Mouse (Mus musculus): ENCODE results near the gene Ccdc85c. TPM values are rescaled to one million over a fixed set of nuclear protein-coding genes. Genes with fewer than 3 reads are reported as not detected.
A peak's percentile ranks its signal among the peaks of the same experiment; 100 is the strongest.

Ccdc85c gene
- polyA plus RNA-seq, 1 experiment from 2014 or later = 7.0 TPM

- DNase-seq (ENCODE audit: low spot score) (no peak), ATAC-seq (ENCODE audit: low FRiP score, low TSS enrichment) (peak; percentile 81)
- Histone ChIP-seq H3K36me3 (ENCODE audit: control insufficient read depth, insufficient read depth, low read length) (no peaks in the 10 kb centered on the region), H3K4me2 (replicated peaks; ENCODE audit: low read depth) (0 out of 2 replicates have a peak overlapping the region, but pooled peaks have one; percentile 8), H3K27me3 (ENCODE audit: control insufficient read depth, insufficient read depth, low read length) (no peaks in the 10 kb centered on the region), H3K9ac (ENCODE audit: low read length) (no peak overlapping the region), H3K4me3 (ENCODE audit: low read depth, low read length) (no peak overlapping the region), H3K4me1 (replicated peaks; ENCODE audit: control insufficient read depth, insufficient read depth) (peaks cover 7% of the 10 kb centered on the region), H3K27ac (replicated peaks) (peak overlapping the region; percentile 89), H3K9me3 (ENCODE audit: control insufficient read depth, low read length) (no peaks in the 10 kb centered on the region)
- 52% methylated on average over 15 of the region's 15 CpGs for WGBS
- TF ChIP-seq CTCF (IDR thresholded peaks at IDR 0.05; ENCODE audit: low read depth) = no peak
- TF ChIP-seq EP300 (optimal IDR thresholded peaks at IDR 0.05) = no peak
Measured at GRCm38 (mm10) chr12:108251825-108252542, 23.2 kb downstream of the Ccdc85c start.

DNA sequence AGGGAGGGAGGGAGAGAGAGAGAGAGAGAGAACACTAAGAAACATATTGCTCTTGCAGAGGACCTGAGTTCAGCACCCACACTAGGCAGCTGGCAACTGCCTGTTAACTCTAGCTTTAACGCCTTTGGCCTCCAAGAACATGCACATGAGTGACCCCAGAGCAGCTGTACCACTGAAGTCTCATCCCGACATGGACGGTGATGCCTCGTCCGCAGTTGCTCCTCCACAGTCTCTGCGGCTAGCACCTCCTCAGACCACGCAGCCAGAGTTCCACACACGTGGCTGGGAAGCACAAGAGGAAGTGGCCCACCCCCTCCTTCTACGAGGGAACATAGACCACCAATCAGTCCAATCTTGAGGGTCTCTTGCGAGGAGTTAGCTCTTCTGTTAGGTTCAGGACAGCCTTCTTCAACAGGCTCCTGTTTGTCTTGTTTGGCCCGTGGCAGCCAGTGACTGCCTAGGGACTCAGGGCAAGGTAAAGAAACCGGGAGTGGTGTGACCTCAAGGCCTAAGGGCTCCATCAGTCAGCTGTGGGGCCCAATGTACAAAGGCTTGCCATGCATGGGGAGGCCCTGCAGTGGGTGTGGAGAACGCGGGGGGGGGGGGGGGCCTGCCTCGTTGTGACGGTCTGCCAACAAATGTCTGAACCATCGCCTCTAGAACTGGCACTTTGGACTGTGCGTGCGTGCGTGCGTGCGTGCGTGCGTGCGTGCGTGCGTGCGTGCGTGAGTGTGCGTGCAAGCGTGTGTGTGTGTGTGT lies 24.0 kb downstream of the Ccdc85c start:
- no peaks in the 10 kb centered on the region for H3K36me3 ChIP-seq (ENCODE audit: control insufficient read depth, insufficient read depth, low read length)
- DNase-seq (ENCODE audit: low spot score) (peak; percentile 85), ATAC-seq (ENCODE audit: low FRiP score, low TSS enrichment) (peak; percentile 70)
- no peak overlapping the region for H3K9ac ChIP-seq (ENCODE audit: low read length)
- TF ChIP-seq CTCF (IDR thresholded peaks at IDR 0.05; ENCODE audit: low read depth) = no peak
- no peak for TF ChIP-seq EP300 (optimal IDR thresholded peaks at IDR 0.05)
- H3K27ac ChIP-seq (replicated peaks) = peak overlapping the region; percentile 56
- WGBS = 70% methylated on average over 31 of the region's 31 CpGs
- no peaks in the 10 kb centered on the region for H3K9me3 ChIP-seq (ENCODE audit: control insufficient read depth, low read length)
- H3K4me1 ChIP-seq (replicated peaks; ENCODE audit: control insufficient read depth, insufficient read depth) = peaks cover 7% of the 10 kb centered on the region
- H3K27me3 ChIP-seq (ENCODE audit: control insufficient read depth, insufficient read depth, low read length) = no peaks in the 10 kb centered on the region
- H3K4me3 ChIP-seq (ENCODE audit: low read depth, low read length) = no peak overlapping the region
- H3K4me2 ChIP-seq (replicated peaks; ENCODE audit: low read depth) = no peak overlapping the region

DNA sequence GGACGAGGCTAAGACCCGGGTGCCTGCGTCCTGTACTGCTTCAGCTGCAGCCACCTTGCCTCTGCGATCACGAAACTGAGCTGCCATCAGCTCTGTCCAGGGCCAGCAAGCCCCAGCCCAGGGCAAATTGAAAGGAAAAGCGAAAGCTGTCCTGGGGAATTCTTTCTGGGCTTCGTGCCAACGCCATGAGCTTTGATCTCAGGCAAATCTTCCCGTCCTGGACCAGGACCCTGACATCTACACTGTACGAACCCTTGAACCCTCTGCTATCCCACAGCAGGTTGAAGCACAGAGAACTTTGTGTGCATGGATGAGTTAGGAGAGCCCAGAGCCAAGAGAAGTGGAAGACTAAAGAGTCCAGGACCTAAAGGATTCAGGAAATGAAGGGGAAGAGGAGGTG lies 25.7 kb downstream of the Ccdc85c start:
- no peaks in the 10 kb centered on the region for H3K27me3 ChIP-seq (ENCODE audit: control insufficient read depth, insufficient read depth, low read length)
- H3K36me3 ChIP-seq (ENCODE audit: control insufficient read depth, insufficient read depth, low read length) = no peaks in the 10 kb centered on the region
- no peaks in the 10 kb centered on the region for H3K9me3 ChIP-seq (ENCODE audit: control insufficient read depth, low read length)
- TF ChIP-seq CTCF (IDR thresholded peaks at IDR 0.05; ENCODE audit: low read depth) = no peak
- ATAC-seq (ENCODE audit: low FRiP score, low TSS enrichment) (no peak), DNase-seq (ENCODE audit: low spot score) (peak; percentile 78)
- peaks cover 10% of the 10 kb centered on the region for H3K4me1 ChIP-seq (replicated peaks; ENCODE audit: control insufficient read depth, insufficient read depth)
- H3K27ac ChIP-seq (replicated peaks) = peak overlapping the region; percentile 40
- no peak overlapping the region; the same call in 1 of the 2 replicates for H3K4me2 ChIP-seq (replicated peaks; ENCODE audit: low read depth)
- 0 out of 2 replicates have a peak overlapping the region, but pooled peaks have one; percentile 5 for H3K9ac ChIP-seq (ENCODE audit: low read length)
- WGBS = 43% methylated on average over 10 of the region's 10 CpGs
- no peak overlapping the region for H3K4me3 ChIP-seq (ENCODE audit: low read depth, low read length)

DNA sequence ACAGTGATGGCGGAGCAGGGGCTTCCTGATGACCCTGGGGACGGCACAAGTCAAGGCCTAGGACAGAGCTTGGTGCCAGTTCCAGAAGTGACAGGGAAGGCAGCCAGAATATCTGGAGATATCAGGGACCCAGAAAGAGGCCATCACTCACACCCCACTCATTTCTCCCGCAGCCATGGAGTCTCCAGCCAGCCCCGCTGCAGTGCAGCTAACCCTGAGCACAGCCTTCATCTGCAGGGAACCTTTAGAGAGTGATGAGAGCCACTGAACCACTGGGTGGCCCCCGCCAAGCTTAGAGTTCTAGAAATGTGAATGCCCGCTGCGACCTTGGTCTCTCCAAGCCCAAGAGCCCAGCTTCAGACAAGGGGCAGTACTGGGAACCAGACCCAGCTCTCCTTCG lies 26.2 kb downstream of the Ccdc85c start:
- H3K4me2 ChIP-seq (replicated peaks; ENCODE audit: low read depth) = no peak overlapping the region; the same call in 1 of the 2 replicates
- TF ChIP-seq CTCF (IDR thresholded peaks at IDR 0.05; ENCODE audit: low read depth) (no peak), EP300 (optimal IDR thresholded peaks at IDR 0.05) (no peak)
- peaks cover 12% of the 10 kb centered on the region for H3K4me1 ChIP-seq (replicated peaks; ENCODE audit: control insufficient read depth, insufficient read depth)
- no peak overlapping the region for H3K4me3 ChIP-seq (ENCODE audit: low read depth, low read length)
- 0 out of 2 replicates have a peak overlapping the region, but pooled peaks have one; percentile 5 for H3K9ac ChIP-seq (ENCODE audit: low read length)
- DNase-seq (ENCODE audit: low spot score) (no peak), ATAC-seq (ENCODE audit: low FRiP score, low TSS enrichment) (no peak)
- no peaks in the 10 kb centered on the region for H3K36me3 ChIP-seq (ENCODE audit: control insufficient read depth, insufficient read depth, low read length)
- H3K9me3 ChIP-seq (ENCODE audit: control insufficient read depth, low read length) = no peaks in the 10 kb centered on the region
- no peaks in the 10 kb centered on the region for H3K27me3 ChIP-seq (ENCODE audit: control insufficient read depth, insufficient read depth, low read length)
- 91% methylated on average over 8 of the region's 8 CpGs for WGBS
- H3K27ac ChIP-seq (replicated peaks) = no peak overlapping the region; the same call in 1 of the 2 replicates

DNA sequence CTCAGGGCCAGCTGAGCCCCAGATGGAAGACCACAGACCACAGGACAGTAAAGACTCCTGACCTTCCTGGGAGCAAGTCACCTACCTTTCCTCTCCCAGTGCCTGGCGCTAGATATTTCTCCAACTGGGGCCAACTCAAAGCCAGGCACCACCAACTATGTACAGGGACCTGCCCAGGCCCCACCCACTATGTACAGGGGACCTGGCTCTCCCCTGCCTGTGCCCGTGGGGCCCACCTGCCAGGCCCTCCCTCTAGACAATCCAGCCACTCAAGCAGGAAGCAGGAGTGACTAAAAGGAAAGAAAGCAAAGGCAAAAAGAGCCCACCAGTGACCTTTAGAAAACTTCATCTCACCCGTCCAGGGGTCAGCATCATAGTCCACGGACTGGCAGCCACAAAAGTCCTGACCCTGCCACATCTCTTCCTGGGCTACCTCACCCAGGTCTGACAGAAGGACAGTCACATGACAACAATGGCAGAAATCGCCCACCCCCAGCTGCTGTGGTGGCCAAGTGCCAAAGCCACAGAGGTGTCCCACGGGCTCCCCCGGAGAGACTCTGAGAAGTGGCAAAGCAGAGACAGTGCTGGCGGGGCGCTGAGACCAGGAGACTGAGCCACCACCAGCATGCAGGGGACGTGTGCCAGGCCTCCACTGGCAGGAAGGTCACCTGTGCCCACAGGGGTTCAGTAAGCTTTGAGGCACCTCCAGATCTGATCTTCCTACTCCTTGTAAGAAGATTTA lies 28.3 kb downstream of the Ccdc85c start:
- WGBS = 66% methylated on average over 10 of the region's 10 CpGs
- TF ChIP-seq EP300 (optimal IDR thresholded peaks at IDR 0.05) (no peak), CTCF (IDR thresholded peaks at IDR 0.05; ENCODE audit: low read depth) (no peak)
- H3K9ac ChIP-seq (ENCODE audit: low read length) = no peak overlapping the region
- H3K36me3 ChIP-seq (ENCODE audit: control insufficient read depth, insufficient read depth, low read length) = no peaks in the 10 kb centered on the region
- H3K4me2 ChIP-seq (replicated peaks; ENCODE audit: low read depth) = peak overlapping the region; percentile 17; the same call in 1 of the 2 replicates
- peaks cover 12% of the 10 kb centered on the region for H3K4me1 ChIP-seq (replicated peaks; ENCODE audit: control insufficient read depth, insufficient read depth)
- H3K4me3 ChIP-seq (ENCODE audit: low read depth, low read length) = no peak overlapping the region
- H3K27ac ChIP-seq (replicated peaks) = peak overlapping the region; percentile 71
- no peaks in the 10 kb centered on the region for H3K27me3 ChIP-seq (ENCODE audit: control insufficient read depth, insufficient read depth, low read length)
- no peaks in the 10 kb centered on the region for H3K9me3 ChIP-seq (ENCODE audit: control insufficient read depth, low read length)
- DNase-seq (ENCODE audit: low spot score) = peak; percentile 69
- 0 out of 2 replicates have a peak, but pooled peaks have one; percentile 43 for ATAC-seq (ENCODE audit: low FRiP score, low TSS enrichment)

Data from stomach, postnatal 0 days (tissue).